Mouse (Mus musculus) 3134 (cell line): ENCODE measurements around the gene Aldh3a1.
A peak's percentile ranks its signal among the peaks of the same experiment; 100 is the strongest.

ENCODE experiments used
- DNase-seq: peaks from one replicate; pipeline ENCODE4 v3.0.0-alpha.2; 2011; ENCODE audit warnings: low spot score; ENCODE audit not compliant: insufficient read length; ENCODE audit errors: extremely low read depth

Gene Aldh3a1

GRCm38 (mm10) chr11:61193392-61193791 is 13.9 kb upstream of the Aldh3a1 start:
- no peak for DNase-seq

- DNase-seq, result no peak
Observed at GRCm38 (mm10) chr11:61196616-61197353, 10.6 kb upstream of the Aldh3a1 start.

- DNase-seq, result no peak
Observed at GRCm38 (mm10) chr11:61197935-61198334, 9.4 kb upstream of the Aldh3a1 start.

GRCm38 (mm10) chr11:61199620-61200362 is 7.5 kb upstream of the Aldh3a1 start:
- DNase-seq, result peak; percentile 39

GRCm38 (mm10) chr11:61202186-61202585 is 5.2 kb upstream of the Aldh3a1 start:
- no peak for DNase-seq

- DNase-seq, result peak; percentile 51
Observed at GRCm38 (mm10) chr11:61202810-61203209, 4.5 kb upstream of the Aldh3a1 start.

GRCm38 (mm10) chr11:61205167-61205950 is 2.0 kb upstream of the Aldh3a1 start:
- DNase-seq, result no peak

GRCm38 (mm10) chr11:61206136-61206535 is 1.2 kb upstream of the Aldh3a1 start:
- DNase-seq, result no peak

- DNase-seq, result peak; percentile 70
Observed at GRCm38 (mm10) chr11:61208316-61208715, 979 bp downstream of the Aldh3a1 start.

GRCm38 (mm10) chr11:61212102-61212501 is 4.8 kb downstream of the Aldh3a1 start:
- DNase-seq, result no peak

- DNase-seq, result no peak
Observed at GRCm38 (mm10) chr11:61215936-61216335, 8.6 kb downstream of the Aldh3a1 start.

GRCm38 (mm10) chr11:61220156-61220881 is 13.0 kb downstream of the Aldh3a1 start:
- DNase-seq, result peak; percentile 47

- no peak for DNase-seq
Observed at GRCm38 (mm10) chr11:61222007-61222406, 14.7 kb downstream of the Aldh3a1 start.

GRCm38 (mm10) chr11:61222971-61223745 is 15.8 kb downstream of the Aldh3a1 start:
- no peak for DNase-seq

- DNase-seq, result no peak
Observed at GRCm38 (mm10) chr11:61224234-61224744, 17.0 kb downstream of the Aldh3a1 start.

- DNase-seq, result no peak
Observed at GRCm38 (mm10) chr11:61224907-61225306, 17.6 kb downstream of the Aldh3a1 start.

- no peak for DNase-seq
Observed at GRCm38 (mm10) chr11:61225511-61225910, 18.2 kb downstream of the Aldh3a1 start.

- DNase-seq, result no peak
Observed at GRCm38 (mm10) chr11:61225941-61226412, 18.6 kb downstream of the Aldh3a1 start.

GRCm38 (mm10) chr11:61227816-61228215 is 20.5 kb downstream of the Aldh3a1 start:
- no peak for DNase-seq
